Mouse (Mus musculus) T-helper 17 cell (primary cell): Measurements from ENCODE around the gene Mrps7.

ENCODE experiments used
- in situ Hi-C, 2 experiments: fragments of 300-600 bp; cut with MboI, MseI; formaldehyde crosslinking; loops; 1 replicate in 1 of 2; 2 replicates in 1 of 2; pipeline ENCODE4 v1.15.1; 2025; ENCODE audit warnings: high pct_unique_total_duplicates in 2 of 2

Mrps7 gene

GRCm38 (mm10) chr11:115603476-115604303, at the start of gene Mrps7, which contains the start of gene Gga3:
Gene Mrps7 (plus strand): TSS chr11:115603925.
Gene Gga3 (minus strand): TSS chr11:115604051.
- in situ Hi-C loops = loop anchor here in 1 of 2 experiments (10.0 kb wide), 1 partner anchor 421 kb away; the partner anchor contains the start of gene H3f3b

GRCm38 (mm10) chr11:115555717-115556116, 48.0 kb upstream of the Mrps7 start:
- in situ Hi-C loops = loop anchor here (5.0 to 10.0 kb wide), 2 partner anchors 159 to 162 kb away; no protein-coding TSS in a partner anchor

GRCm38 (mm10) chr11:115563406-115563805, 40.3 kb upstream of the Mrps7 start:
- in situ Hi-C loops = no loop called here

DNA sequence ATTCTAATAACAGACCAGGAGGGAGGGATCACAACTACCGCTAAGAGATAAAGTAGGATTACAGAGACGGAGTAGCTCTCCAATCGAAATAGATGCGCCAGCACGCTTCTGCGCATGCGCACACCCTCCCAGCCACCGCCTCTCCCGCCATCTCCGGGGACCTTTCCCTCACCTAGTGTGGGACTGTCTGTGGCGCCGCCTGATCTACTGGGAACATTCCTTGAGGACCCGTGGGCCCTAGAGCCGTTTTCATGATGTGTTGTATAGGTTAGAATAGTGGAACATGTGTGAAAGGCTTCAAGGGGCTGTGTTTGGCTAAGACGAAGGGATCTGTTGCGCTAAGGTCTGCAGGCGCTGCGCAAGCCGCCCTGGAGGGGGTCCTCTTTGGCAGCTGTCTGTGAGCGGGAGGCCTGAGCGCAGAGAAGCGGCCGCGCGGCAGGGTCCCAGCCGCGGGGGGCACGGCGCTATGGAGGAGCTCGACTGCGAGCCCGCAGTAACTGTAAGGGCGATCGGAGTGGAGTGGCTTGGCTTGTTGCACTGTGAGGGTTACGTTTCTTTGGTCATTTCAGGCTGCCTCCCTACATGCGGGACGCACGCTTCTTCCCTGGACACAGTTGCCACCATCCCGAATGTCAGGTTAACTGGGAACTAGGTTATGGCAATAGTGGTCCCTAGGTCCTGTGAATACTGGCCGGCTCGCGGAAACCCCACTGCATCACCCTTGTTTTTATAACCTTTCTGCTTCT, 39.5 kb upstream of the Mrps7 start, which contains the start of gene Nup85:
Nup85 (plus strand) TSS at position 371 of the 746 bp plus-strand sequence.
- in situ Hi-C loops = no loop called here

DNA sequence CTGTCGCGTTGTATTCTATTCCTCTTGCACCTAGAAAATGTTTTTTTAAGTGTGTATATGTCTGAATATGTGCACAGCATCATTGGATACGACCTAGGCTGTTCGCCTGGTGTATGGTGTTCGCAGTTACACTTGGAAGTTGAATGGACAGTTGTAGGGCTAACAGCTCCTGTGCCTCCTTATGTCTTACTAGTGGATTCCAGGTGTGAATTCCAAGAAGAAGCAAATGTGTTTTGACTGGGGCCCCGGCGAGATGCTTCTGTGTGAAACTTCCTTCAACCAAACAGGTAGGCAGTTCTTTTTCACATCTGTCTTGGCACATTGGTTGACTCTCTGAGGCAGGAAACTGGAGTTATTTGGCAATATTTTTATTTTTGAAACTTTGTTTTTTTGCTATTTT, 38.8 kb upstream of the Mrps7 start:
- in situ Hi-C loops = no loop called here

- in situ Hi-C loops = no loop called here
Measured at GRCm38 (mm10) chr11:115579080-115579479, 24.6 kb upstream of the Mrps7 start.

DNA sequence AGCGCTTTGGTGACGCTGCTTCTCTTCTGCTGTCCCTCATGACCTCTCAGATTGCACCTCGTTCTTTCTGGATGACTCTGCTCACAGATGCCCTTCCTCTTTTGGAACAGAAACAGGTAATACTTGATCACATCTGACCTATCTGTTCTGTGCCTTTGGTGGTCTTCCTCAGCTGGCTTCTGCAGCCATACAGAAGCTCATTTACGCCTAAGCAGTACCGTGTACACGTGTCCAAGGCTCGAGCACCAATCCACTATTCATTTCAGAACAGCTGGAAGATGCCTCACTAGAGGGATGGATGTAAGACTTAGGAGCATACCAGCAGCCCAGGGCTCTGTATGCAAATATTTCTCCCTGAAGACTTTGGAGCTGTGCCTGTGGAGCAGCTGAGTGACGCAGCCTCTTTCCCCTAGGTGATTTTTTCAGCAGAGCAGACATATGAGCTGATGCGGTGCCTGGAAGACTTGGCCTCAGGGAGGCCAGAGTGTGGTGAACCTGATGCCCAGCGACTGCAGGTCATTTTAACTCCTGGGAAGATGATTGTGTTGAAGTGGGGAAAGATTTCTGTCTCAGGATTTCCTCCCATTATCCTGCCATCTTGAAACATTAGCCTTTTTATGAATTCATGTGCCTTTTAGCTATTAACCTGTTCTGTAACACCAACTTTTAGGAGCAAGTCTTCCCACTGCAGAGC, 20.7 kb upstream of the Mrps7 start:
- in situ Hi-C loops = no loop called here

DNA sequence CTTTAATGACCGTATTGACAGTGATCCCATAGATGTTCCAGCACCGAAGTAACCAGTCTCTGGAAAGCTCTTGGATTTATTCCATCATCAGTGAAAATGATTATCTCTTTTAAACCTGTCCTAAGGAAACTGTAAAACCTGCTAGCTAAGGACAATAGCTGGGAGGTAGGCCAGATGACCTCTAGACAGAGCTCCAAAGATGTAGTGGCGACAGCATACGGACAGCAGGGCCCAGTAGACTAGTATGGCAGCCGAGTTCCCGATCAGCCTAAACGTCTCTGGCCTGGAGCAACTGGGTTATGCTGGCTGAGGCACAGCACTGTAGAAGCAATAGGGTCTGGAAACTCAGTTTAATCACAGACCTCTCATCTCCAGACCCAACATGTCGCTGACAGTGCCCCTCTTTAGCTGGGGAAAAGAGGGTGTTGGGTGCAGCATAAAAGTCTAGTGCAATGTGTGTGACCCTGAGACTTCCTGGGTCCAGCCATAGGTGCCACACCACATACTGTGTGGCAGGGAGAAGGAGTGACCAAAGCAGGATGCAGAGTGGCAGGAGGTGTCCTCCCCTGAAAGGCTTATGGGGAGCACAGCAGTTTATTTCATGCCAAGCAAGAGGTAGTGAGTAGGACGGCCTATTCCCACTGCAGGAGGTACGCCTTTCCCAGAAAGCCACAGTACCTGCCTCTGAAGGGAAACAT, 19.2 kb upstream of the Mrps7 start:
- in situ Hi-C loops = no loop called here

DNA sequence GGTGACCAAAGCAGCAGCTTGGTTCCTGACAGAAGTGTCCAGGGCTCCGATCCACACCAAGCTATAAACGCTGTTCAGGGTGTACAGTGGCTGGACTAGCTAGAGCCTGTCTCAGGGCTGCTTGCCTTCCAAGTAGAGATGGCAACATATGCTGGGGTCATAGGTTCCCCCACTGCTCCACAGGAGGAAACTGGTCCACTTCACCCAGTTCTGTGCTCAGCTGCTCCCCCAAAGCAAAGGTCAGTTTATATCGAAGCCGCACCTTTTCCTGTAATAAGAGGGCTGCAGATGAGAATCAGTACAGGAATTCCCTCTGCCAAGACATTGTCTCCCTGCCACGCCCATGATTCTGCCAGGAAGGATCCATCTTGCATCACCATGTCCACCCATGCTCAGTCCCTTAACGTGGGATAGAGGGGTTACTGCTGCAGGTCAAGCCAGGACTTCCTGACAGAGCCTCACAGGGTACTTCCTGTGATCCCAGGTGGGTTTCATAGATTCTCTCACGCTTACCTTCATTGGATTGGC, 18.1 kb upstream of the Mrps7 start:
- in situ Hi-C loops = no loop called here

DNA sequence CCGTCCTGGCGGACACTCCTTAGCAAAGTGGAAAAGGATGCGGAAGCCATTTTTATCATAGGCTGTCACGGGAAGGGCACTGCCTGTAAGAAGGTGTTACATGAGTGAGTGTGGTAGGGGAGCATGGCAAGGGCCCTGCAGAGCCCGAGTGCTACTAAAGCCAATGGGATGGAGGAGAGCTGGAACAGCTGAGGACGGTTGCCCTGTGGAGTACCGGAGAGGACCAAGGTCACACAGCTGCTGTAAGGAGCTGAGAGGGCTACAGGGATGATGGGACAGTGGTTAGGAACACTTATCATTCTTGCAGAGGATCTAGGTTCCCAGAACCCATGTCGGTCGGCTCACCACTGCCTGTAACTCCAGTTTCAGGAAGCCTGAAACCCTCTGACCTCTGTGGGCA, 17.3 kb upstream of the Mrps7 start:
- in situ Hi-C loops = no loop called here

DNA sequence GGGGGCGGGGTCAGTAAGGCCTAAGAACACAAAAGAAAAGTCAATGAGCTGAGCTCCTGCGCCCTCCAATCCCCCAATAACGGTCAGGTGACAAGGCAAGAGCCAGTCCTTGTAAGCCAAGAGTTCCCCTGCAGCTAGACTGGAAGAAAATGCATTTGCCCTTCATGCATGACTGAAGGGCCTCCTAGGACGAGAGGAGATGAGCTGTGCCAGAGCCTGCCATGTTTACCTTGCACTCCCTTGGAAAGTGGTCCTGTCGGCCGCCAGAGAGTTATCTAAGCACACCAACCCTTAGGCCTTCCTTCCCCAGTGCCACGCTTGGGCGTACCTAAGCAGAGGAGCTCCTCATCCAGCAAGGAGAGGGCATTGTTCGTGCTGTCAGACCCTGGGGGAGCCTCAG, 15.7 kb upstream of the Mrps7 start:
- in situ Hi-C loops = no loop called here

DNA sequence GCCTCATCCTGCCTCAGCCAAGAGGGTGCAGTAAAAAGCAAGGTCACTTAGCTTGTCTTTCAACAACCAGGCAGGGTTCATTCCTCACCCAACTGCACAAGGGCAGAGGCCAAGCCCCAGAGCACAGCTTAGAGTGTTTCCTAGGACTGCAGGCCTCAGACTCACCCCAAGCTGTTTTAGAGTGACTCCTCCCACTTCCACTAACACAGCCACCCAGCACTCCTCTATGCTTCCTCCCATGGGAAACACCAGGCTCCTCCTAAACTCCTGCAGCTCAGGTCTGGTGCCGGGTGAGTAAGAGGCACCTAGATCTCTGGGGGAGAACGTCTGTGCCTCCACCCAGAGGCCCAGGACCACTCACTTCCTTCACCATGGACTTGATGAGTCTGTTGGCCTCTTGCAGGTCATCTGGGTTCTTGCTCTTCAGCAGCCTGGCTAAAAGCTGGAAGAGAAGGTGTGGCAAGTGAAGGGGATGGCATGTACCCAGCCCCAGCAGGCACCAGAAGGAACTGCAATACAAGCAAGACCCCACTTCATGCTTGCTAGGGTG, 13.1 kb upstream of the Mrps7 start:
- in situ Hi-C loops = no loop called here

DNA sequence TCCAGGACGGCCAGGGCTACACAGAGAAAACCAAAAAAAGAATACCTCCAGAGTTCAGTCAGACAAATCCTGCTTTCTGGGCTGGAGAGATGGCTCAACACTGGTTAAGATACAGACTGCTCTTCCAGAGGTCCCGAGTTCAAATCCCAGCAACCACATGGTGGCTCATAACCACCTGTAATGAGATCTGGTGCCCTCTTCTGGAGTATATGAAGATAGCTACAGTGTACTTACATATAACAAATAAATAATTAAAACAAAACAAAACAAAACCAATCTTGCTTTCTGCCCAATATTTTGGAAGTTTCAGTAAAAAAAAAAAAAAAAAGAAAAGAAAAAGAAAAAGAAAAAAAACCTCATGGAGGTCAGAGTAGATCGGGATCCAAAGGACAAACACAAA, 8.5 kb upstream of the Mrps7 start:
- in situ Hi-C loops = no loop called here

GRCm38 (mm10) chr11:115598309-115598708, 5.4 kb upstream of the Mrps7 start:
- in situ Hi-C loops = no loop called here

GRCm38 (mm10) chr11:115599722-115600121, 4.0 kb upstream of the Mrps7 start:
- in situ Hi-C loops = loop anchor here in 1 of 2 experiments (10.0 kb wide), 1 partner anchor 425 kb away; the partner anchor contains the start of gene H3f3b

DNA sequence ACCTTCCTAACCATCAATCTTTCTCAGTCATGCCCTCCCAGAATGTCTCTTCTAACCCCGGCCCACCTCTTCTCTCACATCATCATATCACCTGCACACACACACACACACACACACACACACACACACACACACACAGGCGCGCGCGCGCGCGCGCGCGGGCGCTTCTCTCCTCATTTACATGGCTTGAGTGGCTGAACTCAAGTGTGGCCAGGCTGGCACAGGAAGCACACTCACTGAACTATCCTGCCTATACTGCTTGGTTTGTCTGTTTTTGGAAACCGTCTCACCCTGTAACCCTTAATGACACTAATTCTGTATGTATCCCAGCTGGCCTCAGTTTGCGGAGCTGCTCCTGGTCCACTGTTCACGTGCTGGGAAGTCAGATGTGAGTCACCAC, 3.0 kb upstream of the Mrps7 start:
- in situ Hi-C loops = loop anchor here in 1 of 2 experiments (10.0 kb wide), 1 partner anchor 424 kb away; the partner anchor contains the start of gene H3f3b

DNA sequence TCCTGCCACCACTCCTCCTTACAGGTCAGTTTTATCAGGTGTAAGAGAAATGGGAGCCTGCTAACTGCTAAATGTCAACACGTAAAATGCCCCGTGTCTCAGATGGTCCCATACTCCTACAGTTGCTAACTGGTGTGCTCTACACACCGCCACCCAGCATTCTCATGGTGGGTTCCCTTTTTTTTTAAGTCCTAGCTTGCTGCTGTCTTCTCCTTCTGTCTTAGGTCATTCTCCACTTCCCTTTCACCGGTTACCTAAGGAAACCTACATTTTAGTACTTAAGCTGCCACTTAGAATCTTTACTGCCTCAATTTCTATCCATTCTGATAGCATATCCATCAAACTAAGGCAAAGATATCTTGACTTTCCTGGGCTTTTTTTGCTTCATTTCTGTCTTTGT, 2.6 kb upstream of the Mrps7 start:
- in situ Hi-C loops = loop anchor here in 1 of 2 experiments (10.0 kb wide), 1 partner anchor 424 kb away; the partner anchor contains the start of gene H3f3b

DNA sequence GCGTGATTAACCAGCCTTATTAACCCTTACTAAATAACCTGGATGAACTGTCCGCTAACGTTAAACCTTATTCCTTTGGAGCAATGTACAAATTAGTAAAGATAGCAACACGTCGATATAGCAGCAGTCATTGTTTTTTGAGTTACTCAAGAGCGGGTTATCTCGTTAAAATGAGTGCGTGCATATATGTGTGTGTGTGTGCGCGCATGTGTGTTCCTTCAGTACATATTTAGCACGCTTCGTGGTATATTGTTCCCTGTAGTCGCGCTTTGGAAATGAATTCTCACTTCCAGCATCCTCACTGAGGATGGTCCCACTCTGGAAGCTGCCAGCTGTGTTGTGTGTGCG, 623 bp upstream of the Mrps7 start:
- in situ Hi-C loops = loop anchor here in 1 of 2 experiments (10.0 kb wide), 1 partner anchor 422 kb away; the partner anchor contains the start of gene H3f3b

GRCm38 (mm10) chr11:115604304-115604696, 575 bp downstream of the Mrps7 start:
- in situ Hi-C loops = loop anchor here in 1 of 2 experiments (10.0 kb wide), 1 partner anchor 421 kb away; the partner anchor contains the start of gene H3f3b

- in situ Hi-C loops = loop anchor here in 1 of 2 experiments (10.0 kb wide), 1 partner anchor 418 kb away; the partner anchor contains the start of gene H3f3b
Measured at GRCm38 (mm10) chr11:115606733-115607132, 3.0 kb downstream of the Mrps7 start.
